Mouse (Mus musculus) cerebellum, postnatal 10 days (tissue): ENCODE measurements around the gene Mis12.

ENCODE experiments used
- DNase-seq, 2 experiments: peaks; one replicate each; pipeline ENCODE4 v3.0.0; 2021; ENCODE audit warnings: mixed read lengths in 2 of 2

Gene Mis12

GRCm38 (mm10) chr11:71018416-71019200, 803 bp upstream of the Mis12 start:
- no peak for DNase-seq

GRCm38 (mm10) chr11:71028280-71028679, 8.9 kb downstream of the Mis12 start:
- DNase-seq: no peak

GRCm38 (mm10) chr11:71029403-71030118, 10.2 kb downstream of the Mis12 start:
- peak; percentile 26 to 28 for DNase-seq

- no peak for DNase-seq
Measured at GRCm38 (mm10) chr11:71032070-71032469, 12.7 kb downstream of the Mis12 start.

- peak; percentile 37 to 64 for DNase-seq
Measured at GRCm38 (mm10) chr11:71032491-71033162, 13.2 kb downstream of the Mis12 start.

- peak; percentile 82 to 87 for DNase-seq
Measured at GRCm38 (mm10) chr11:71033163-71033761, 13.9 kb downstream of the Mis12 start, which contains the start of gene 6330403K07Rik. Gene 6330403K07Rik, minus strand, starts transcription at chr11:71033513.

- DNase-seq: no peak
Measured at GRCm38 (mm10) chr11:71039526-71040298, 20.3 kb downstream of the Mis12 start.

GRCm38 (mm10) chr11:71052554-71052953, 33.1 kb downstream of the Mis12 start:
- peak; percentile 39 to 67 for DNase-seq

GRCm38 (mm10) chr11:71076342-71076741, 56.9 kb downstream of the Mis12 start:
- no peak for DNase-seq
